In genomic region chr11:64999685-65000084, GRCm38 (mm10) we compare ENCODE assay signal across 27 mouse cellular contexts.
"Had no signal": no experiment of that assay in that cellular context is flagged by ENCODE, and none has a peak within 500 bp of the region (broad histone marks: within the 10 kb centered on the region; RNA-seq: fewer than 3 reads in every experiment).

No protein-coding gene starts in this region.

- H3K27ac ChIP-seq: heart, embryonic 13.5 days; heart, embryonic 15.5 days; hindbrain, embryonic 13.5 days; hindbrain, embryonic 15.5 days; hindbrain, postnatal 0 days; kidney, embryonic 15.5 days; kidney, postnatal 0 days; limb, embryonic 13.5 days; limb, embryonic 15.5 days; liver, embryonic 13.5 days had no signal

- H3K27me3 ChIP-seq: heart, embryonic 13.5 days; heart, embryonic 15.5 days; hindbrain, embryonic 13.5 days; hindbrain, embryonic 15.5 days; kidney, embryonic 15.5 days; limb, embryonic 13.5 days; limb, embryonic 15.5 days; liver, embryonic 13.5 days had no signal

- DNase-seq: forebrain, postnatal 0 days; gastrocnemius, postnatal 14 days; gastrocnemius, postnatal 36 days; heart, adult 11 months; heart, adult 2 months; heart, postnatal 14 days; heart, postnatal 36 days; kidney, adult 11 months; kidney, adult 2 months; kidney, adult 9 months; kidney, postnatal 14 days; kidney, postnatal 36 days; layer of hippocampus, adult 9-11 months; layer of hippocampus, postnatal 36 days; left cerebral cortex, postnatal 4 days; liver, embryonic 13.5 days had no signal

- H3K4me3 ChIP-seq: heart, adult 2 months; heart, embryonic 13.5 days; heart, embryonic 15.5 days; hindbrain, embryonic 13.5 days; hindbrain, embryonic 15.5 days; kidney, embryonic 15.5 days; limb, embryonic 13.5 days; limb, embryonic 15.5 days; liver, embryonic 13.5 days had no signal

- H3K9me3 ChIP-seq: heart, embryonic 13.5 days; heart, embryonic 15.5 days; hindbrain, embryonic 13.5 days; hindbrain, embryonic 15.5 days; kidney, embryonic 15.5 days; limb, embryonic 13.5 days; limb, embryonic 15.5 days; liver, embryonic 13.5 days had no signal

- H3K4me1 ChIP-seq: heart, embryonic 13.5 days; heart, embryonic 15.5 days; hindbrain, embryonic 13.5 days; hindbrain, embryonic 15.5 days; kidney, embryonic 15.5 days; limb, embryonic 13.5 days; limb, embryonic 15.5 days; liver, embryonic 13.5 days had no signal

- H3K9ac ChIP-seq: forebrain, postnatal 0 days; heart, embryonic 13.5 days; heart, embryonic 15.5 days; hindbrain, embryonic 13.5 days; hindbrain, embryonic 15.5 days; kidney, embryonic 15.5 days; limb, embryonic 13.5 days; limb, embryonic 15.5 days; liver, embryonic 13.5 days had no signal

- ATAC-seq: forebrain, postnatal 0 days; hindbrain, postnatal 0 days; intestine, embryonic 16.5 days had no signal

- H3K4me2 ChIP-seq: heart, embryonic 11.5 days; heart, embryonic 13.5 days; heart, embryonic 15.5 days; hindbrain, embryonic 13.5 days; hindbrain, embryonic 15.5 days; kidney, embryonic 15.5 days; limb, embryonic 13.5 days; limb, embryonic 15.5 days; liver, embryonic 13.5 days had no signal
